Mouse (Mus musculus) bone marrow macrophage, adult 2 months (primary cell): ENCODE measurements around the gene Gm14744.
"Not testable (repeated sequence)": the region's sequence is repeated elsewhere in the genome, so short reads cannot be mapped to it uniquely, and the experiment has no call there.

Experiments used
- CTCF ChIP-seq: IDR thresholded peaks from 2 replicates; pipeline ENCODE4 v1.5.1; 2012; ENCODE audit warnings: low read depth, mild to moderate bottlenecking, low read length, moderate library complexity
- POLR2A ChIP-seq: IDR thresholded peaks from 2 replicates; pipeline ENCODE4 v1.6.1; 2012; ENCODE audit warnings: mild to moderate bottlenecking, low read depth, low read length, borderline replicate concordance

GRCm38 (mm10) chrX:77864458-77864857, at the start of gene Gm14744:
- not testable (repeated sequence) for TF ChIP-seq CTCF, POLR2A
